Mouse (Mus musculus): Measurements from ENCODE around the gene Stx12. TPM values are rescaled to one million over a fixed set of nuclear protein-coding genes. Genes with fewer than 3 reads are reported as not detected.

The Stx12 gene
- polyA plus RNA-seq, 1 experiment from 2014 or later: 84.8 TPM

- H3K9me3 ChIP-seq (replicated peaks; ENCODE audit: control insufficient read depth, low read length): no peaks in the 10 kb centered on the region
- no peaks in the 10 kb centered on the region for H3K36me3 ChIP-seq (replicated peaks; ENCODE audit: control insufficient read depth, insufficient read depth, low read depth, low read length)
- 11% methylated on average over 9 of the region's 9 CpGs for WGBS
- H3K4me2 ChIP-seq (ENCODE audit: low read depth, low read length): peak overlapping the region; percentile 79
- DNase-seq (ENCODE audit: low spot score): no peak
- peak overlapping the region; percentile 80 for H3K27ac ChIP-seq (replicated peaks; ENCODE audit: low read depth, low read length)
- 0 out of 2 replicates have a peak, but pooled peaks have one; percentile 6 for ATAC-seq (replicated peaks; ENCODE audit: insufficient number of reproducible peaks, low FRiP score, low TSS enrichment, low read depth)
- H3K9ac ChIP-seq (replicated peaks; ENCODE audit: low read length): peak overlapping the region; percentile 95
- peak overlapping the region; percentile 83 for H3K4me3 ChIP-seq (ENCODE audit: low read depth, low read length)
- H3K4me1 ChIP-seq (ENCODE audit: control insufficient read depth, insufficient read depth, low read length): no peaks in the 10 kb centered on the region
- H3K27me3 ChIP-seq (ENCODE audit: control insufficient read depth, insufficient read depth, low read length): no peaks in the 10 kb centered on the region
Observed at GRCm38 (mm10) chr4:132884844-132885374, 600 bp upstream of the Stx12 start.

GRCm38 (mm10) chr4:132883561-132884063 is 697 bp downstream of the Stx12 start:
- no peaks in the 10 kb centered on the region for H3K36me3 ChIP-seq (replicated peaks; ENCODE audit: control insufficient read depth, insufficient read depth, low read depth, low read length)
- peak overlapping the region; percentile 58 for H3K27ac ChIP-seq (replicated peaks; ENCODE audit: low read depth, low read length)
- H3K4me3 ChIP-seq (ENCODE audit: low read depth, low read length): peak overlapping the region; percentile 83
- WGBS: 1% methylated on average over 21 of the region's 21 CpGs
- H3K4me2 ChIP-seq (ENCODE audit: low read depth, low read length): peak overlapping the region; percentile 87
- H3K9me3 ChIP-seq (replicated peaks; ENCODE audit: control insufficient read depth, low read length): no peaks in the 10 kb centered on the region
- no peak for ATAC-seq (replicated peaks; ENCODE audit: insufficient number of reproducible peaks, low FRiP score, low TSS enrichment, low read depth)
- H3K4me1 ChIP-seq (ENCODE audit: control insufficient read depth, insufficient read depth, low read length): no peaks in the 10 kb centered on the region
- no peak for DNase-seq (ENCODE audit: low spot score)
- H3K27me3 ChIP-seq (ENCODE audit: control insufficient read depth, insufficient read depth, low read length): no peaks in the 10 kb centered on the region
- peak overlapping the region; percentile 95 for H3K9ac ChIP-seq (replicated peaks; ENCODE audit: low read length)

GRCm38 (mm10) chr4:132874363-132875097 is 9.8 kb downstream of the Stx12 start:
- no peak overlapping the region for H3K9ac ChIP-seq (replicated peaks; ENCODE audit: low read length)
- 94% methylated on average over 7 of the region's 7 CpGs for WGBS

GRCm38 (mm10) chr4:132873481-132874362 is 10.6 kb downstream of the Stx12 start:
- Histone ChIP-seq H3K9me3 (replicated peaks; ENCODE audit: control insufficient read depth, low read length) (no peaks in the 10 kb centered on the region), H3K4me2 (ENCODE audit: low read depth, low read length) (no peak overlapping the region), H3K4me1 (ENCODE audit: control insufficient read depth, insufficient read depth, low read length) (no peaks in the 10 kb centered on the region), H3K9ac (replicated peaks; ENCODE audit: low read length) (no peak overlapping the region), H3K27me3 (ENCODE audit: control insufficient read depth, insufficient read depth, low read length) (no peaks in the 10 kb centered on the region), H3K27ac (replicated peaks; ENCODE audit: low read depth, low read length) (no peak overlapping the region), H3K4me3 (ENCODE audit: low read depth, low read length) (no peak overlapping the region), H3K36me3 (replicated peaks; ENCODE audit: control insufficient read depth, insufficient read depth, low read depth, low read length) (no peaks in the 10 kb centered on the region; the same call in 1 of the 2 replicates)
- WGBS: 86% methylated on average over 11 of the region's 11 CpGs
- no peak for ATAC-seq (replicated peaks; ENCODE audit: insufficient number of reproducible peaks, low FRiP score, low TSS enrichment, low read depth)
- DNase-seq (ENCODE audit: low spot score): no peak

More at GRCm38 (mm10) chr4:132874363-132875097, 9.8 kb downstream of the Stx12 start:
- DNase-seq (ENCODE audit: low spot score) (no peak), ATAC-seq (replicated peaks; ENCODE audit: insufficient number of reproducible peaks, low FRiP score, low TSS enrichment, low read depth) (no peak)
- no peaks in the 10 kb centered on the region for H3K4me1 ChIP-seq (ENCODE audit: control insufficient read depth, insufficient read depth, low read length)
- no peaks in the 10 kb centered on the region for H3K9me3 ChIP-seq (replicated peaks; ENCODE audit: control insufficient read depth, low read length)
- H3K27me3 ChIP-seq (ENCODE audit: control insufficient read depth, insufficient read depth, low read length): no peaks in the 10 kb centered on the region
- H3K4me2 ChIP-seq (ENCODE audit: low read depth, low read length): no peak overlapping the region
- no peak overlapping the region for H3K4me3 ChIP-seq (ENCODE audit: low read depth, low read length)
- H3K27ac ChIP-seq (replicated peaks; ENCODE audit: low read depth, low read length): no peak overlapping the region
- no peaks in the 10 kb centered on the region; the same call in 1 of the 2 replicates for H3K36me3 ChIP-seq (replicated peaks; ENCODE audit: control insufficient read depth, insufficient read depth, low read depth, low read length)

- Histone ChIP-seq H3K9me3 (replicated peaks; ENCODE audit: control insufficient read depth, low read length) (no peaks in the 10 kb centered on the region), H3K9ac (replicated peaks; ENCODE audit: low read length) (no peak overlapping the region), H3K4me3 (ENCODE audit: low read depth, low read length) (no peak overlapping the region), H3K4me1 (ENCODE audit: control insufficient read depth, insufficient read depth, low read length) (no peaks in the 10 kb centered on the region), H3K36me3 (replicated peaks; ENCODE audit: control insufficient read depth, insufficient read depth, low read depth, low read length) (peaks cover 8% of the 10 kb centered on the region), H3K27ac (replicated peaks; ENCODE audit: low read depth, low read length) (no peak overlapping the region), H3K4me2 (ENCODE audit: low read depth, low read length) (no peak overlapping the region), H3K27me3 (ENCODE audit: control insufficient read depth, insufficient read depth, low read length) (no peaks in the 10 kb centered on the region)
- ATAC-seq (replicated peaks; ENCODE audit: insufficient number of reproducible peaks, low FRiP score, low TSS enrichment, low read depth) (no peak), DNase-seq (ENCODE audit: low spot score) (no peak)
- 90% methylated on average over 3 of the region's 3 CpGs for WGBS
Observed at GRCm38 (mm10) chr4:132871116-132871515, 13.2 kb downstream of the Stx12 start.

- H3K9me3 ChIP-seq (replicated peaks; ENCODE audit: control insufficient read depth, low read length): no peaks in the 10 kb centered on the region
- H3K27ac ChIP-seq (replicated peaks; ENCODE audit: low read depth, low read length): no peak overlapping the region
- H3K4me1 ChIP-seq (ENCODE audit: control insufficient read depth, insufficient read depth, low read length): no peaks in the 10 kb centered on the region
- DNase-seq (ENCODE audit: low spot score) (no peak), ATAC-seq (replicated peaks; ENCODE audit: insufficient number of reproducible peaks, low FRiP score, low TSS enrichment, low read depth) (no peak)
- H3K4me2 ChIP-seq (ENCODE audit: low read depth, low read length): no peak overlapping the region
- H3K4me3 ChIP-seq (ENCODE audit: low read depth, low read length): no peak overlapping the region
- no peaks in the 10 kb centered on the region for H3K27me3 ChIP-seq (ENCODE audit: control insufficient read depth, insufficient read depth, low read length)
- WGBS: 92% methylated on average over 2 of the region's 2 CpGs
- no peak overlapping the region for H3K9ac ChIP-seq (replicated peaks; ENCODE audit: low read length)
- peaks cover 8% of the 10 kb centered on the region for H3K36me3 ChIP-seq (replicated peaks; ENCODE audit: control insufficient read depth, insufficient read depth, low read depth, low read length)
Observed at GRCm38 (mm10) chr4:132864856-132865255, 19.5 kb downstream of the Stx12 start.

GRCm38 (mm10) chr4:132863012-132863411 is 21.3 kb downstream of the Stx12 start:
- Histone ChIP-seq H3K27me3 (ENCODE audit: control insufficient read depth, insufficient read depth, low read length) (no peaks in the 10 kb centered on the region), H3K27ac (replicated peaks; ENCODE audit: low read depth, low read length) (no peak overlapping the region), H3K36me3 (replicated peaks; ENCODE audit: control insufficient read depth, insufficient read depth, low read depth, low read length) (peaks cover 5% of the 10 kb centered on the region), H3K9ac (replicated peaks; ENCODE audit: low read length) (no peak overlapping the region), H3K9me3 (replicated peaks; ENCODE audit: control insufficient read depth, low read length) (no peaks in the 10 kb centered on the region), H3K4me3 (ENCODE audit: low read depth, low read length) (no peak overlapping the region), H3K4me1 (ENCODE audit: control insufficient read depth, insufficient read depth, low read length) (no peaks in the 10 kb centered on the region), H3K4me2 (ENCODE audit: low read depth, low read length) (no peak overlapping the region)
- 91% methylated on average over 13 of the region's 13 CpGs for WGBS
- no peak for DNase-seq (ENCODE audit: low spot score)
- no peak for ATAC-seq (replicated peaks; ENCODE audit: insufficient number of reproducible peaks, low FRiP score, low TSS enrichment, low read depth)
